Mouse (Mus musculus): ENCODE results near the gene Kcnip4. TPM values are rescaled to one million over a fixed set of nuclear protein-coding genes. Genes with fewer than 3 reads are reported as not detected.

Kcnip4 gene
- total RNA-seq, 1 experiment: 0.09 TPM

GRCm38 (mm10) chr5:48563996-48564587, 960.6 kb downstream of the Kcnip4 start:
- TF ChIP-seq HCFC1 (IDR thresholded peaks at IDR 0.05; ENCODE audit: borderline replicate concordance, insufficient read depth, low read length): no peak
- no peak for TF ChIP-seq ZC3H11A (IDR thresholded peaks at IDR 0.05; ENCODE audit: borderline replicate concordance, low read depth, low read length)
- TF ChIP-seq ZNF384 (IDR thresholded peaks at IDR 0.05; ENCODE audit: low read depth, low read length): no peak
- TF ChIP-seq MAFK (IDR thresholded peaks at IDR 0.05; ENCODE audit: insufficient read depth, low read depth, low read length): no peak
- TF ChIP-seq CHD2 (IDR thresholded peaks at IDR 0.05; ENCODE audit: low read depth, low read length): no peak
- no peaks in the 10 kb centered on the region for H3K36me3 ChIP-seq (ENCODE audit: control insufficient read depth, insufficient read depth, low read length, poor library complexity, severe bottlenecking)
- in situ Hi-C loops (cut with MboI; ENCODE audit: low sequenced_read_pairs in 2 of 2, unreplicated experiment in 2 of 2): no loop called here
- DNase-seq (ENCODE audit: low read depth, low spot score): no peak
- no peaks in the 10 kb centered on the region for H3K9me3 ChIP-seq (ENCODE audit: control insufficient read depth, insufficient read depth, low read depth, low read length)
- no peak overlapping the region for H3K4me3 ChIP-seq (ENCODE audit: insufficient read depth in 1 of 2, low read depth in 1 of 2, low read length in 2 of 2, poor library complexity in 1 of 2, severe bottlenecking in 1 of 2)
- H3K4me1 ChIP-seq (ENCODE audit: control insufficient read depth in 2 of 2, insufficient read depth in 2 of 2, low read length in 2 of 2, poor library complexity in 1 of 2): no peaks in the 10 kb centered on the region
- H3K9ac ChIP-seq (ENCODE audit: insufficient read depth, low read depth, low read length, poor library complexity, severe bottlenecking): no peak overlapping the region
- no peak overlapping the region for H3K27ac ChIP-seq (ENCODE audit: insufficient read depth, low read depth, low read length, poor library complexity, severe bottlenecking)

- Histone ChIP-seq H3K27ac (ENCODE audit: insufficient read depth, low read depth, low read length, poor library complexity, severe bottlenecking) (no peak overlapping the region), H3K9ac (ENCODE audit: insufficient read depth, low read depth, low read length, poor library complexity, severe bottlenecking) (no peak overlapping the region), H3K4me1 (ENCODE audit: control insufficient read depth in 2 of 2, insufficient read depth in 2 of 2, low read length in 2 of 2, poor library complexity in 1 of 2) (no peaks in the 10 kb centered on the region), H3K9me3 (ENCODE audit: control insufficient read depth, insufficient read depth, low read depth, low read length) (no peaks in the 10 kb centered on the region), H3K36me3 (ENCODE audit: control insufficient read depth, insufficient read depth, low read length, poor library complexity, severe bottlenecking) (no peaks in the 10 kb centered on the region), H3K4me3 (ENCODE audit: insufficient read depth in 1 of 2, low read depth in 1 of 2, low read length in 2 of 2, poor library complexity in 1 of 2, severe bottlenecking in 1 of 2) (no peak overlapping the region)
- in situ Hi-C loops (cut with MboI; ENCODE audit: low sequenced_read_pairs in 2 of 2, unreplicated experiment in 2 of 2): no loop called here
- TF ChIP-seq ZC3H11A (IDR thresholded peaks at IDR 0.05; ENCODE audit: borderline replicate concordance, low read depth, low read length) (no peak), CHD2 (IDR thresholded peaks at IDR 0.05; ENCODE audit: low read depth, low read length) (no peak), HCFC1 (IDR thresholded peaks at IDR 0.05; ENCODE audit: borderline replicate concordance, insufficient read depth, low read length) (no peak), ZNF384 (IDR thresholded peaks at IDR 0.05; ENCODE audit: low read depth, low read length) (no peak), MAFK (IDR thresholded peaks at IDR 0.05; ENCODE audit: insufficient read depth, low read depth, low read length) (no peak)
- no peak for DNase-seq (ENCODE audit: low read depth, low spot score)
Measured at GRCm38 (mm10) chr5:48551753-48552152, 973.0 kb downstream of the Kcnip4 start.

- H3K27ac ChIP-seq (ENCODE audit: insufficient read depth, low read depth, low read length, poor library complexity, severe bottlenecking): no peak overlapping the region
- in situ Hi-C loops (cut with MboI; ENCODE audit: low sequenced_read_pairs in 2 of 2, unreplicated experiment in 2 of 2): no loop called here
- no peaks in the 10 kb centered on the region for H3K36me3 ChIP-seq (ENCODE audit: control insufficient read depth, insufficient read depth, low read length, poor library complexity, severe bottlenecking)
- no peak overlapping the region for H3K9ac ChIP-seq (ENCODE audit: insufficient read depth, low read depth, low read length, poor library complexity, severe bottlenecking)
- DNase-seq (ENCODE audit: low read depth, low spot score): no peak
- H3K9me3 ChIP-seq (ENCODE audit: control insufficient read depth, insufficient read depth, low read depth, low read length): no peaks in the 10 kb centered on the region
- no peak overlapping the region for H3K4me3 ChIP-seq (ENCODE audit: insufficient read depth in 1 of 2, low read depth in 1 of 2, low read length in 2 of 2, poor library complexity in 1 of 2, severe bottlenecking in 1 of 2)
- TF ChIP-seq ZNF384 (IDR thresholded peaks at IDR 0.05; ENCODE audit: low read depth, low read length): no peak
- TF ChIP-seq MAFK (IDR thresholded peaks at IDR 0.05; ENCODE audit: insufficient read depth, low read depth, low read length): no peak
- TF ChIP-seq CHD2 (IDR thresholded peaks at IDR 0.05; ENCODE audit: low read depth, low read length): no peak
- TF ChIP-seq ZC3H11A (IDR thresholded peaks at IDR 0.05; ENCODE audit: borderline replicate concordance, low read depth, low read length): no peak
- no peak for TF ChIP-seq HCFC1 (IDR thresholded peaks at IDR 0.05; ENCODE audit: borderline replicate concordance, insufficient read depth, low read length)
- H3K4me1 ChIP-seq (ENCODE audit: control insufficient read depth in 2 of 2, insufficient read depth in 2 of 2, low read length in 2 of 2, poor library complexity in 1 of 2): no peaks in the 10 kb centered on the region
Measured at GRCm38 (mm10) chr5:48545825-48546224, 978.9 kb downstream of the Kcnip4 start.

- Histone ChIP-seq H3K9me3 (ENCODE audit: control insufficient read depth, insufficient read depth, low read depth, low read length) (no peaks in the 10 kb centered on the region), H3K27ac (ENCODE audit: insufficient read depth, low read depth, low read length, poor library complexity, severe bottlenecking) (no peak overlapping the region), H3K36me3 (ENCODE audit: control insufficient read depth, insufficient read depth, low read length, poor library complexity, severe bottlenecking) (no peaks in the 10 kb centered on the region), H3K9ac (ENCODE audit: insufficient read depth, low read depth, low read length, poor library complexity, severe bottlenecking) (no peak overlapping the region), H3K4me3 (ENCODE audit: insufficient read depth in 1 of 2, low read depth in 1 of 2, low read length in 2 of 2, poor library complexity in 1 of 2, severe bottlenecking in 1 of 2) (no peak overlapping the region), H3K4me1 (ENCODE audit: control insufficient read depth in 2 of 2, insufficient read depth in 2 of 2, low read length in 2 of 2, poor library complexity in 1 of 2) (no peaks in the 10 kb centered on the region)
- TF ChIP-seq HCFC1 (IDR thresholded peaks at IDR 0.05; ENCODE audit: borderline replicate concordance, insufficient read depth, low read length) (no peak), ZC3H11A (IDR thresholded peaks at IDR 0.05; ENCODE audit: borderline replicate concordance, low read depth, low read length) (no peak), ZNF384 (IDR thresholded peaks at IDR 0.05; ENCODE audit: low read depth, low read length) (no peak), CHD2 (IDR thresholded peaks at IDR 0.05; ENCODE audit: low read depth, low read length) (no peak), MAFK (IDR thresholded peaks at IDR 0.05; ENCODE audit: insufficient read depth, low read depth, low read length) (no peak)
- in situ Hi-C loops (cut with MboI; ENCODE audit: low sequenced_read_pairs in 2 of 2, unreplicated experiment in 2 of 2): no loop called here
- DNase-seq (ENCODE audit: low read depth, low spot score): no peak
Measured at GRCm38 (mm10) chr5:48544784-48545734, 979.6 kb downstream of the Kcnip4 start.

All from ES-E14 (cell line).